Mouse (Mus musculus) v-Abl transformed pro-B cells (cell line): Measurements from ENCODE around the gene H2-T22.
"Not testable (repeated sequence)": the region's sequence is repeated elsewhere in the genome, so short reads cannot be mapped to it uniquely, and the experiment has no call there.

Experiments
- in situ Hi-C, 2 experiments: fragments of 400-800 bp; cut with MboI; formaldehyde crosslinking; loops; one replicate each; pipeline ENCODE4 v1.15.1; 2025; ENCODE audit not compliant: unreplicated experiment in 2 of 2

The H2-T22 gene

DNA sequence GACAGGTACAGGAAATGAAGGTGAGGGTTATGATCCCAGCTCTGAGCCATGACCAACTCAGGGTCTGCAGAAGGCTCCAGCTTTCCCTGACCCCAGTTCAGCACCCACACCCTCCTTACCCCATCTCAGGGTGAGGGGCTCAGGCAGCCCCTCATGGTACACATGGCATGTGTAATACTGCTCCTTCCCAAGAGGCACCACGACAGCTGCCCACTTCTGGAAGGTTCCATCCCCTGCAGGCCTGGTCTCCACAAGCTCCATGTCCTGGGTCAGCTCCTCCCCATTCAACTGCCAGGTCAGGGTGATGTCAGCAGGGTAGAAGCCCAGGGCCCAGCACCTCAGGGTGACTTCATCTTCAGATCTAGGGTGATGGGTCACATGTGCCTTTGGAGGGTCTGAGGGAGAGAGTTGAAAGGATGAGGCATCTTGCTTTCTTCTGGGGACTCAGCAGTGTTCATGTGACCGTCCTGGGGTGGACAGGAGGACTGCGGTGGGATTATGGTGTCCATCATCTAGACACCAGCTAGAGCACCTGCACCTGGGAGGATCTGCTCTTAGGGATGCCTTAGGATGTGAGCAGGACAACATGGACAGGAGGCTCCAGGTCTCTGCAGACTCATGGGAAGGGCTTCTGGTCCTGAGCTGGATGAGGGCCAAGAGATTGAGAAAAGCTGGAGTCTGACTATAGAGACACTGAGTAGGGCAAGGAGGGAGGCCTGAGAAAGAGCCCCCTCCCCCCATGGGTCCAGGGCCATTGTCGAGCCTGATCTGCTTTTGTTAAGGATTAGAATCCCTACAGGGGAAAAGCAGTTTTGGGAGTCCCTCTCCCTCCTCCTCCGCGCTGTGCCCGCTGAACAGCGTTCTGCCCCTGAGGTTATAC is 11.6 kb downstream of the H2-T22 start:
- in situ Hi-C loops: loop anchor here (10.0 kb wide), 1 partner anchor 164 kb away; the partner anchor contains the start of gene H2-T3 (in 2 of the 2)

DNA sequence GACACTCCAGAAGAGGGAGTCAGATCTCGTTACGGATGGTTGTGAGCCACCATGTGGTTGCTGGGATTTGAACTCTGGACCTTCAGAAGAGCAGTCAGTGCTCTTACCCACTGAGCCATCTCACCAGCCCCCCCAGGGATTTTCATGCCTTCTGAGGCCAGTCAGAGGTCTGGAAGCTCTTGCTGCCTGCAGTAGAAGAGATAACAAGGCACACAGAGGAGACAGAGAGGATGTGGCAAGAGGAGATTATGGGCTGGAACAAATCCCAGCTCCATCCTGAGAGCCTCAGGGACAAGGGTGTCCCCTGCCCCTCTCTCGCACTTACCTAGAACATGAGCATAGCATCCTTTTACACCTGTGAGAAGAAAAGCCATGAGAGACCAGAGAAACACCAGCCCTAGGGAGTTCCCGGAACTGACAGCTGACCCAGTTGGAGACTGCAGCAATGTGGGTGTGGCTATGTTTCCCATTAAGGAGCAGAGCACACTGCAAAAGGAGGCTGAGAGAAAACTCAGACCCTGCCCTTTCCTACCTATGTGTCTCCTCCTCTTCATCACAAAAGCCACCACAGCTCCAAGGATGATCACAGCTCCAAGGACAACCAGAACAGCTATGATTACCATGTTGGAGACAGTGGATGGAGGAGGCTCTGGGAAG is 12.4 kb downstream of the H2-T22 start:
- in situ Hi-C loops: loop anchor here (10.0 kb wide), 1 partner anchor 165 kb away; the partner anchor contains the start of gene H2-T3 (in 2 of the 2)

DNA sequence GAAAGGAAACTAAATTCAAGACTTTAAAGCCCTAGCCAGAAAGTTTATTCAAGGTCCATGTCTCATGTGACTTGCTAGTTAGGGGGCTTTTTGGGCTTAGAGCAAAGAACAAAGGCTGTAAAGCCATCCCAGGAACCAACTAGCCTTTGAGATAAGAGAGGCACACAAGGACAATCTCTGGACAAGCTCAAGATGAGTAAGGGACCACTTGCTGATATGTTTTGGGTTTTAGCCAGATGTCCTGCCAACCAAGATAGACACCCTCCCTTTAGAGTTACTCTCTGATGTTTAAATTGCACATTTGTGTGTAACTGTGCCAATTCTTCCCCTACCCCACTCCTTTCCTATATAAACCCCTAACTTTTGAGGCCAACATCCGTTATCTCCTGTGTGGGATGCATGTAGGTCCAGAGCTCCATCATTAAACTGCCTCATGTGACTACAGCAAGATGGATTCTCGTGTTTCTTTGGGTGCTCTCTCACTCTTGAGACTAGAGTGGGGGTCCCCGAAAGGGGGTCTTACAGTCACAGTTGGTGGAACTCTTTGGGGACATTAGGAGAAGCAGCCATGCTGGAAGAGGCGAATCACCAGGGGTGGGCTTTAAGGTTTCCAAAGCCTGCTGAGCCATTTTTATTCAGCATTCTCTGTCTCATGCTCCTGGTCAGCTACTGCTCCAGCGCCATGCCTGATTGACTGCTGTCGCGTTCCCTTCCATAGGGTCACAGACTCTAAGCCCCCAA is 13.5 kb downstream of the H2-T22 start:
- in situ Hi-C loops: no loop called here

- in situ Hi-C loops: no loop called here
Observed at GRCm38 (mm10) chr17:36027663-36028062, 14.9 kb downstream of the H2-T22 start.

DNA sequence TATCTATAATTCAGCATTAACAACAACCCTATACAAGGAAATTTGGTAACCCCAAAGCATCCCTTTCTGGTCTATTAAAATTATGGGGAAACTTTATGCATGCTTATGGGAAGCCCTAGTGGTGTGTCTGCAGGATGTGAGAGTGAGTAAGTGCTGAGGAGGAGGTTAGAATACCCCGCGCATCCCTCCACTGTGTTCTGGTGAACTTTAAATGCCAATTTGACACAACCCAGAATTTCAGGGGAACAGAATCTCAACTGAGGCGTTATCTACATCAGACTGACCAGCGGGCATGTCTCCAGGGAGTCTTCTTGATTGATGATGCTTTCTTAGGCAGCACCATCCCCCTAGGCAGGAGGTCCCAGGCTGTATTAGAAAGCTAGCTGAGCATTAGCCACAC is 16.6 kb downstream of the H2-T22 start:
- in situ Hi-C loops: no loop called here

DNA sequence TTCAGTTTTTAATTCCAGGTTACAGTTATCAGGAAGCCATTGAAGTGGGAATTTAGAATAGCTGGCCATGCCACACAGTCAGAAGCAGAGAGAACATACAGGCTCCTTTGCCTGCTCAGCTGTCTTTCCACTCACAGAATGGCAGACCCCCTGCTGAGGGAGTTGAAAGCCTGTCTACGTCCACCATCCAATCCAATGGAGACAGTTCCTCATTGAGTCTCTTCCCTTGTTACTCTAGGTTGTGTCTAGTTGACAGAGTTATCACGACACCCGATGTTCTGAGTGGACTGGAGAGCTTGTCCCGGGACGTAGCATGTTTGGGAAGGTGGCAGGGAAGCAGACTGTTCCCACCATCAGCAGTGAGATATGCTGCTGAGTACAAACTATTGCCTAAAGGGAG is 17.4 kb downstream of the H2-T22 start:
- in situ Hi-C loops: no loop called here

- in situ Hi-C loops: no loop called here
Observed at GRCm38 (mm10) chr17:36023710-36024654, 18.6 kb downstream of the H2-T22 start.

GRCm38 (mm10) chr17:36022922-36023321 is 19.6 kb downstream of the H2-T22 start:
- in situ Hi-C loops: no loop called here

GRCm38 (mm10) chr17:36022098-36022497 is 20.4 kb downstream of the H2-T22 start:
- in situ Hi-C loops: no loop called here

DNA sequence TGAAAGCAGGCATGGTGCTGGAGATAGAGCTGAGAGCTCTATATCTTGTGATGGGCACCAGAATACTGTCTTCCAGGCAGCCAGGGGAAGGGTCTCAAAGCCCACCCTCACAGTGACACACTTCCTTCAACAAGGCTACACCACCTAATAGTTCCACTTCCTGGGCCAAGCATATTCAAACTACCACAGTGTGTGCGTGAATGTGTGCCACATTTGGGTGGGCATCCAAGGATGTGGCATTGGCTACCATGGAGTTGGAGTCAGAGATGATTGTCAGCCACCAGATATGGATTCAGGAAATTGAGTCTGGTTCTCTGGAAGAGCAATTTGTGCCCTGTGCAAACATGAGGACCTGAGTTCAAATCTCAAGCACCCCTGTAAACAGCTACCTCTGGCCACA is 21.2 kb downstream of the H2-T22 start:
- in situ Hi-C loops: no loop called here

DNA sequence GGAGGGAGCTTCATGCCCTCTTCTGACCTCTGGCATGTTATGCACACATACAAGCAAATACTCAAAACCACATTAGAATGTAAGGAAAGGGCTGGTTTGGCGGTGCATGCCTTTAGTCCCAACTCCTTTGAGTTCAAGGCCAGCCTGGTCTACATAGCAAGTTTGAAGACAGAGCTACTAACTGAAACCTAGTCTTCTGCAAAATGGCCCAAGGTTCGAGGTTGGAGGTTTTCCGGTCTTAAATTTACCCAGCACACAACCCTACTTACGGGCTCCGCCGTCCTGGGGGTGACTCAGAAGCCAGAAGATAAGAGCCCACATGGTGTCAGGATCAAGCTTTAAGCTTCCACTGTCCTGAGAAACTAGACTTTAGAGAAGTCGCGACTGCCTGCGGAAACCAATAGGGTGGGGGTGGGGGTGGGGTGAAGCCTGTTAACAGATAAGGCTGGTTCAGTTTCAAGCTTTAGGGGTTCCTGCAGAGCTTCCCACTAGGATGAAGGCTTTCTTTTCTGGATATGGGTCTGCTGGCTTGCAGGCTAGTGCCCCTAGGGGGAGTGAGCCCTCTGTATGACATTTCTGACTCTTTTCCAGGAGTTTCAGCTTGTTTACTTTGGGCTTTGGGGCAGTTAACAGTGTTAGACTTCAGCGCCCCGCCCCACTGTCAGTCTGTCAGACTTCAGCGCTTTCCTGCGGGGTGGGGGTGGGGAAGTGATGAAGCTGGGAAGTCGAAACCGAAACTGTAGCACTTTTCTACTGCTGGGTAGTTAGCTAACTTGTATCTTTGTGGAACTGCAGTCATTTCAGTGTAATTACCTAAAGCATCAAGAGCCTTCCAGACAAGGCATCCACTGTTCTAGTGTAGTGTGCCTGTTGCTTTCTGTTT is 22.1 kb downstream of the H2-T22 start, which contains the start of gene H2-T24:
H2-T24 (minus strand) TSS at position 370 of the 883 bp plus-strand sequence.
- in situ Hi-C loops: no loop called here

DNA sequence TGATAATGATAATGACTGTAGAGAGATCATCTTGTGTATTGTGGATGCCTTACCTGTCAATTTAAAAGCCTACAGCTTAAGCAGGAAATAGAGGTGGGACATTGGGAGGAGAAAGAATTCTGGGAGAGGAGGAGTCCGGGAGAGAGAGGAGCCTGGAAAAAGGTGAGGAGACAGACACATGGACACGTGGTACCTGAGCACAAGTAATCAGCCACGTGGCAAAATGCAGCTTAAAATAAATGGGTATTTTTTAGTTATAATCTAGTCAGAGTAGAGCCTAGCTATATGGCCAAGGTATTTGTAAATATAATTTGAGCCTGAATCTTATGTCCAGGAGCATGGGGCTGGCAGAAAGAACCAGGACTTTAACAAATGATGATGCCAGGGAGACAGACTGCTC is 23.0 kb downstream of the H2-T22 start:
- in situ Hi-C loops: no loop called here

DNA sequence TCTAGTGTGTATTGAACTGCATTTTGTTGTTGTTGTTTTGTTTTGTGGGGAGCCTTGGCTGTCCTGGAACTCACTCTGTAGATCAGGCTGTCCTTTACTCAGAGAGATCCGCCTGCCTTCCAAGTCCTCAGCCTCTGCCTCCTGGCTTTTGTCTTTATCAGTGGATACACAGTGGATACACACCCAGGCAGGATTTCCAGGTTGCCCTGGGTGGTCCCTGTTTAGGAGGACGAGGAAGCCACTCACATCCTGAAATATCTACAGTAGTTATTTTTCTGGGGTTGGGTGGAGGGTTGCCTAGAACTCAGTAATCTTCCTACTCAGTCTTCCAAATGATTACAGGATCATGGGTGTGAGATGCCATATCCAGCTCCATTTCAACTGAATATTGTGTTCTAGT is 23.6 kb downstream of the H2-T22 start:
- in situ Hi-C loops: no loop called here

DNA sequence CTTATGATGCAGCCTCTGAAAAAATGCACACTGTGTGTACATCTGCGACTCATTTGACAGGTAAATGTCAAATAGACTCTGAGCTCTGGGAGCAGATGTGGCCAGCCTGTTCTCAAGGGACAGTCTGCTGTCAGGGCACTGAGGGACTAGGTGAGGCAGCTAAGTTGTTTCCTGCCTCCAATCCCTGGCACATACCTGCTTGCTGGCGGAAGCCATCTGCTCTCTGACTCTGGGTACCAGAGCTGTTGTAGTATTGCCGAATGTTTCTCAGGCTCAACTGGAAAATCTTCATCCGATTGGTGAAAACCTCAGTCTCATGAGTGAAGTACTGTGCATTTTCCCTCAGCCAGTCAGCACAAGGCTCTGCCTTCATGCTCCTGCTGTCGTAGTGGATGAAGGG is 25.5 kb downstream of the H2-T22 start:
- in situ Hi-C loops: no loop called here

GRCm38 (mm10) chr17:36014977-36015376 is 27.6 kb downstream of the H2-T22 start:
- in situ Hi-C loops: no loop called here

GRCm38 (mm10) chr17:36004409-36004808 is 38.1 kb downstream of the H2-T22 start:
- in situ Hi-C loops: not testable (repeated sequence)

GRCm38 (mm10) chr17:36003331-36003730 is 39.2 kb downstream of the H2-T22 start:
- in situ Hi-C loops: no loop called here

GRCm38 (mm10) chr17:36001966-36002365 is 40.6 kb downstream of the H2-T22 start:
- in situ Hi-C loops: no loop called here
